Mouse (Mus musculus) stomach, postnatal 0 days (tissue): ENCODE measurements around the gene Dazap1. TPM values are rescaled to one million over a fixed set of nuclear protein-coding genes. Genes with fewer than 3 reads are reported as not detected.
A peak's percentile ranks its signal among the peaks of the same experiment; 100 is the strongest.

ENCODE experiments used
- ATAC-seq: fragments of 200-750 bp; cut with Nextera tagmentation; 2 replicates; pipeline ENCODE4 v1.8.0; 2017; ENCODE audit not compliant: low FRiP score, low TSS enrichment
- DNase-seq: peaks from one replicate; pipeline ENCODE4 v3.0.0-alpha.2; 2016; ENCODE audit warnings: low spot score
- H3K27ac ChIP-seq: fragments of 300-500 bp; sonication (generic); replicated peaks from 2 replicates; pipeline ENCODE4 v1.5.1; 2014; ENCODE audit warnings: mild to moderate bottlenecking, control low read depth
- H3K27me3 ChIP-seq: fragments of 300-500 bp; sonication (generic); 2 replicates; pipeline ENCODE4 v1.6.1; 2014; ENCODE audit warnings: low read length; ENCODE audit not compliant: control insufficient read depth, insufficient read depth
- H3K36me3 ChIP-seq: fragments of 300-500 bp; sonication (generic); 2 replicates; pipeline ENCODE4 v1.6.1; 2014; ENCODE audit warnings: low read length, mixed read lengths; ENCODE audit not compliant: control insufficient read depth, insufficient read depth
- H3K4me1 ChIP-seq: fragments of 300-500 bp; sonication (generic); replicated peaks from 2 replicates; pipeline ENCODE4 v1.6.1; 2014; ENCODE audit warnings: antibody characterized with exemption; ENCODE audit not compliant: control insufficient read depth, insufficient read depth
- H3K4me2 ChIP-seq: fragments of 300-500 bp; sonication (generic); replicated peaks from 2 replicates; pipeline ENCODE4 v1.6.1; 2014; ENCODE audit warnings: low read depth, mild to moderate bottlenecking, control low read depth, moderate library complexity
- H3K4me3 ChIP-seq: fragments of 300-500 bp; sonication (generic); 2 replicates; pipeline ENCODE4 v1.5.1; 2014; ENCODE audit warnings: low read depth, low read length, control low read depth
- H3K9ac ChIP-seq: fragments of 300-500 bp; sonication (generic); 2 replicates; pipeline ENCODE4 v1.6.1; 2014; ENCODE audit warnings: mild to moderate bottlenecking, low read length, control low read depth, mixed read lengths
- H3K9me3 ChIP-seq: fragments of 300-500 bp; sonication (generic); 2 replicates; pipeline ENCODE4 v1.6.1; 2016; ENCODE audit warnings: low read length; ENCODE audit not compliant: control insufficient read depth
- CTCF ChIP-seq: IDR thresholded peaks from 2 replicates; pipeline ENCODE4 v1.5.1; 2016; ENCODE audit warnings: antibody characterized with exemption, low read depth, mild to moderate bottlenecking, moderate library complexity
- EP300 ChIP-seq: optimal IDR thresholded peaks from 2 replicates; pipeline ENCODE3; 2016; ENCODE audit warnings: antibody characterized with exemption
- WGBS: fragments of 180-500 bp; shearing (Covaris S2); extraction: QIAGEN DNeasy Blood & Tissue Kit; methylation state at CpG from one replicate; pipeline ENCODE4 v1.1.7; 2014; 5-methylcytosine and 5-hydroxymethylcytosine counted together
- polyA plus RNA-seq: library from polyadenylated mRNA; unstranded; fragments of >200 nt; fragmentation: Nextera tagmentation; extraction: Ambion mirVana; gene quantifications from 2 replicates; pipeline ENCODE4 v1.2.1, GENCODE M21; 2015

The Dazap1 gene
- polyA plus RNA-seq, 1 experiment from 2014 or later: 27.4 TPM

GRCm38 (mm10) chr10:80257936-80258335 is 3.4 kb upstream of the Dazap1 start:
- H3K36me3 ChIP-seq: peaks cover 29% of the 10 kb centered on the region
- ATAC-seq (no peak), DNase-seq (no peak)
- no peak overlapping the region for H3K4me3 ChIP-seq
- no peak overlapping the region for H3K27ac ChIP-seq
- no peaks in the 10 kb centered on the region for H3K9me3 ChIP-seq
- TF ChIP-seq CTCF (no peak), EP300 (no peak)
- H3K27me3 ChIP-seq: no peaks in the 10 kb centered on the region
- 70% methylated on average over 2 of the region's 2 CpGs for WGBS
- H3K9ac ChIP-seq: no peak overlapping the region
- H3K4me1 ChIP-seq: peaks cover 7% of the 10 kb centered on the region; the same call in 1 of the 2 replicates
- H3K4me2 ChIP-seq: no peak overlapping the region

- Histone ChIP-seq H3K27ac (no peak overlapping the region), H3K36me3 (peaks cover 28% of the 10 kb centered on the region), H3K4me1 (peaks cover 7% of the 10 kb centered on the region; the same call in 1 of the 2 replicates), H3K27me3 (no peaks in the 10 kb centered on the region), H3K4me2 (no peak overlapping the region), H3K9ac (no peak overlapping the region), H3K9me3 (no peaks in the 10 kb centered on the region), H3K4me3 (no peak overlapping the region)
- ATAC-seq (no peak), DNase-seq (no peak)
- TF ChIP-seq CTCF (no peak), EP300 (no peak)
- 87% methylated on average over 14 of the region's 14 CpGs for WGBS
Measured at GRCm38 (mm10) chr10:80258752-80259462, 2.4 kb upstream of the Dazap1 start.

GRCm38 (mm10) chr10:80259463-80259805 is 1.9 kb upstream of the Dazap1 start:
- no peaks in the 10 kb centered on the region for H3K9me3 ChIP-seq
- WGBS: 73% methylated on average over 6 of the region's 6 CpGs
- H3K4me2 ChIP-seq: peak overlapping the region; percentile 85
- H3K4me3 ChIP-seq: 0 out of 2 replicates have a peak overlapping the region, but pooled peaks have one; percentile 48
- H3K36me3 ChIP-seq: peaks cover 24% of the 10 kb centered on the region
- no peak for TF ChIP-seq CTCF
- no peak for TF ChIP-seq EP300
- no peak for DNase-seq
- no peak for ATAC-seq
- peak overlapping the region; percentile 59 for H3K9ac ChIP-seq
- H3K4me1 ChIP-seq: peaks cover 7% of the 10 kb centered on the region; the same call in 1 of the 2 replicates
- H3K27ac ChIP-seq: no peak overlapping the region
- no peaks in the 10 kb centered on the region for H3K27me3 ChIP-seq

- Histone ChIP-seq H3K27me3 (no peaks in the 10 kb centered on the region), H3K27ac (peak overlapping the region; percentile 98), H3K4me1 (peaks cover 7% of the 10 kb centered on the region; the same call in 1 of the 2 replicates), H3K36me3 (peaks cover 19% of the 10 kb centered on the region), H3K9ac (peak overlapping the region; percentile 59), H3K4me3 (peak overlapping the region; percentile 48), H3K9me3 (no peaks in the 10 kb centered on the region), H3K4me2 (peak overlapping the region; percentile 85)
- WGBS: 10% methylated on average over 19 of the region's 19 CpGs
- TF ChIP-seq EP300 (no peak), CTCF (no peak)
- ATAC-seq (no peak), DNase-seq (no peak)
Measured at GRCm38 (mm10) chr10:80259861-80260641, 1.2 kb upstream of the Dazap1 start.

- peak; percentile 100 for DNase-seq
- WGBS: 1% methylated on average over 14 of the region's 14 CpGs
- Histone ChIP-seq H3K4me2 (peak overlapping the region; percentile 85), H3K9me3 (no peaks in the 10 kb centered on the region), H3K4me1 (peaks cover 10% of the 10 kb centered on the region; the same call in 1 of the 2 replicates), H3K27me3 (no peaks in the 10 kb centered on the region), H3K36me3 (peaks cover 9% of the 10 kb centered on the region), H3K4me3 (peak overlapping the region; percentile 48), H3K27ac (peak overlapping the region; percentile 98), H3K9ac (peak overlapping the region; percentile 68)
- peak; percentile 80 for ATAC-seq
- TF ChIP-seq CTCF (no peak), EP300 (no peak)
Measured at GRCm38 (mm10) chr10:80261585-80261968, 291 bp downstream of the Dazap1 start.
